Mouse (Mus musculus) heart, postnatal 36 days (tissue): Measurements from ENCODE around the gene Gm8947. TPM values are rescaled to one million over a fixed set of nuclear protein-coding genes. Genes with fewer than 3 reads are reported as not detected.
"Not testable (repeated sequence)": the region's sequence is repeated elsewhere in the genome, so short reads cannot be mapped to it uniquely, and the experiment has no call there.

ENCODE experiments used
- DNase-seq, 2 experiments: peaks; one replicate each; pipeline ENCODE4 v3.0.0; 2021 to 2022
- intact Hi-C: fragments of 180-260 bp; cut with DNase I; formaldehyde crosslinking; loops from one replicate; pipeline ENCODE4 v1.15.1; 2025
- total RNA-seq, 2 experiments: library from RNA; stranded (reverse); gene quantifications; 2 replicates each; pipeline ENCODE4 v1.2.3; 2021

Gene Gm8947
- not detected for total RNA-seq

GRCm38 (mm10) chr1:151192075-151192474 is at the start of gene Gm8947:
Gm8947 (plus strand) TSS chr1:151192376.
- DNase-seq, intact Hi-C loops: not testable (repeated sequence)

GRCm38 (mm10) chr1:151144471-151145146 is 47.6 kb upstream of the Gm8947 start:
- intact Hi-C loops, result no loop called here

DNA sequence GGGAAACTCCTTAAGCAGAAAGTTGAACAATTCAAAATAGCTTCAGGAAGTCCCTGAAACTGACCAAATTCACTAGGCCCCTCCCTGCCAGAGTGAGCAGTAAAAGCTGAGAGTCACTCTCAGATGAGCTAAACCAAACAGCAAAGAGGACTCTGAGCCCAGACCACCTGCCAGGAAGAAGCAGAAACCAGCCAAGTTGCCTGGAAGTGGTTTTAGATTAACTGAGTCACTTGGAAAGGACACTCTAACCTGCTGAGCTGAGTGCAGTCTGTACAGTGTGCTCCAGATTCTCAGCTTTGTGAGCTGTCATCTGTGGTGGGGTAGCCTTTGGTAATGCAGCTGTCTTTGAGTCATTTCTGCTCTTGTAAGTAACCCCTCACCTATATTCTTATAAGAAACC is 44.4 kb upstream of the Gm8947 start:
- intact Hi-C loops, result no loop called here
- DNase-seq, result no peak

More at GRCm38 (mm10) chr1:151144471-151145146, 47.6 kb upstream of the Gm8947 start:
- DNase-seq, result peak in 1 of 2 experiments; percentile 34

DNA sequence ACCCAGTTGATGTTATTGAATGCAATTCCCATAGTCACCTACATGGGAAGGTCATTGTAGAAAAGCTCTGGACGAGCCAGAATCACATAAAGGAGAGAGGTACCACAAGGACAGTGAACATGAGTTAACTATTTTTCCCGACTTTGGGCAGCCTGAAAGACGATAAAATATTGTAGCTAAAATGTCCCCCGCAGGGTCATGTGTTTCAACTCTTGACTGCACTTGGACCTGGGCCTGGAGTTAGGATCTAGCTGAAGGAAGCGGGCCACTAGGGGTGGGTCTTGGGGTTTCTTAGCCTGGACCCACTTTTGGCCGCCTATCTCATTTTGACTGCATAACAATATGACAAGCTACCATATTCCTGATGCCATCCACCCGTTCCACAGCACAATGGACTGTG is 42.0 kb upstream of the Gm8947 start:
- intact Hi-C loops, result no loop called here

GRCm38 (mm10) chr1:151151089-151151488 is 41.1 kb upstream of the Gm8947 start:
- no peak for DNase-seq
- intact Hi-C loops, result no loop called here

More for the DNA sequence above, 42.0 kb upstream of the Gm8947 start:
- DNase-seq, result no peak

- intact Hi-C loops, result no loop called here
These were observed 39.0 kb upstream of the Gm8947 start for GRCm38 (mm10) chr1:151153056-151153652.

GRCm38 (mm10) chr1:151154131-151154530 is 38.0 kb upstream of the Gm8947 start:
- intact Hi-C loops, DNase-seq: not testable (repeated sequence)

More at GRCm38 (mm10) chr1:151153056-151153652, 39.0 kb upstream of the Gm8947 start:
- DNase-seq, result no peak

DNA sequence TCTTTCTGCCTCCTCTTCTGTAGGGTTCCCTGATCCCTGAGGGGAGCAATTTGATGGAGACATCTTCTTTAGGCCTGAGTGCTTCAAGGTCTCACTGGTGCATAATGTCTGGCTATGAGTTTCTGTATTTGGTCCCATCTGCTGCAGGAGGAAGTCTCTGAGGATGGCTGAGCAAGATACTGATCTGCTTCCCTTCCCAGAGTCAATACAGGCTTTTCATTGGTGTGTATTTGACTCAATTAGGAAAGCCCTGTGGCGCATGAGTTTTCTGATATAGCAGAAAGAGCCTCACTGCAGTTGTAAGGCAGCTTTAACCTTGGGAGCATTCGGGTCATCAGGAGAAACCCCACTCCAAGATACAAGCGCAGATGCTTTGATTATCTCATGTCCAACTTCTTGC is 36.0 kb upstream of the Gm8947 start:
- no peak for DNase-seq
- intact Hi-C loops, result no loop called here

DNA sequence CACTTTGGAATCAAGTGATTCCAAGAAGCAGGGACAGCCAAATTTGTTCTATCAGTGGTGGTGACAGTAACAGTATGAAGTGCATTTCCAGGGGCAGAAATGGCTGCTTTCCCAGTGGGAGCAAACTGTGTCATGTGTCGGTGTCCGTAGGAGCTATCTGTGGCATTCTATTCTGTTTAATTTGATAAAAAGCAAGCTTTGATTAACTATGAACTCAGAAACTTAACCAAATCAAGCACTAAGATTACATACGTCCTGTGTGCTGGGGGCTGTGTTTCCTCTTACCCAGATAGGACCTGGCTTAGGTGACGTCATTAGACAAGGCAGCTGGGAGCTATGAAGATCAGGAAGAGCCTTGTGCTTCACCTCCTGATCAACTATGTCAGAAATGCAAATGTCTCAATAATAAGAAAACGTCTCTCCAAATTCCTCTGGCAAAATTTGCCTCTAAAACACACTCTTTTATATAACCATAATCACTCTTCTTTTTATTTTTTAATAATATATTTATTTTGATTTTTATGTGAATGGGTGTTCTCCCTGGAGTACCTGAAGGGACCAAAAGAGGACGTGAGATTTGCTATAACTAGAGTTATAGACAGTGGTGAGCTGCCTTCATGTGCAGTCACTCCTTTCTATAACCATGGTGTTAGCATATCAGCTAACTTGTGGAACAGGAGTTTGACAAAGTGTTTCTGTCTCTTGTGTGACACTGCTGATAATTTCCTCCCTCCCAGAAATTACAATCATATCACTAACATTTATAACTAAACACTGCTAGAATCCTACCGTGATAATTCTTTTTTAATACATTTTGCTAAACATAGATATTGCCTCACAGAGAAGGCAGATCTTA is 35.2 kb upstream of the Gm8947 start:
- DNase-seq, result no peak
- intact Hi-C loops, result no loop called here

- DNase-seq, result no peak
These were observed 34.0 kb upstream of the Gm8947 start for GRCm38 (mm10) chr1:151157963-151158856.

GRCm38 (mm10) chr1:151158857-151159510 is 33.2 kb upstream of the Gm8947 start:
- no peak for DNase-seq
- intact Hi-C loops, result no loop called here

More at GRCm38 (mm10) chr1:151157963-151158856, 34.0 kb upstream of the Gm8947 start:
- intact Hi-C loops, result no loop called here

DNA sequence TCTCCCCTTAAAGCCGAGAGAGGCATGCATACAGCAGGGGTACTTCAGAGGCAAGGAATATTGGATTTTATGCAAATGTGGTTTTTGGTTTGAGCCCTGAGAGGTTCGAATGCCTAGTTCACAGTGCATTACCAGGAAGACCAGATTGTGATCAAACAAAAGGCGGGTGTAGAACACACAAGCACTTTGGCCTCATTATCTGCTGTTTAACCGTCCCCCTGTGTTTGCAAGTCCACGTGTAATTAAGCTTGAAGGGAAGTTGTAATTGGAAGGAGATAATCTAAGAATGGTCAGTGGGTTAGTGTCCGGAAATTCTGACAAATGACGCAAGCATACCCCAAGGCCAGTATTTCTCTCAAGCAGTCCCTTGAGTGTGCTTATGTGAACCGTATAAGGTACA is 26.1 kb upstream of the Gm8947 start:
- DNase-seq, result no peak
- intact Hi-C loops, result no loop called here

DNA sequence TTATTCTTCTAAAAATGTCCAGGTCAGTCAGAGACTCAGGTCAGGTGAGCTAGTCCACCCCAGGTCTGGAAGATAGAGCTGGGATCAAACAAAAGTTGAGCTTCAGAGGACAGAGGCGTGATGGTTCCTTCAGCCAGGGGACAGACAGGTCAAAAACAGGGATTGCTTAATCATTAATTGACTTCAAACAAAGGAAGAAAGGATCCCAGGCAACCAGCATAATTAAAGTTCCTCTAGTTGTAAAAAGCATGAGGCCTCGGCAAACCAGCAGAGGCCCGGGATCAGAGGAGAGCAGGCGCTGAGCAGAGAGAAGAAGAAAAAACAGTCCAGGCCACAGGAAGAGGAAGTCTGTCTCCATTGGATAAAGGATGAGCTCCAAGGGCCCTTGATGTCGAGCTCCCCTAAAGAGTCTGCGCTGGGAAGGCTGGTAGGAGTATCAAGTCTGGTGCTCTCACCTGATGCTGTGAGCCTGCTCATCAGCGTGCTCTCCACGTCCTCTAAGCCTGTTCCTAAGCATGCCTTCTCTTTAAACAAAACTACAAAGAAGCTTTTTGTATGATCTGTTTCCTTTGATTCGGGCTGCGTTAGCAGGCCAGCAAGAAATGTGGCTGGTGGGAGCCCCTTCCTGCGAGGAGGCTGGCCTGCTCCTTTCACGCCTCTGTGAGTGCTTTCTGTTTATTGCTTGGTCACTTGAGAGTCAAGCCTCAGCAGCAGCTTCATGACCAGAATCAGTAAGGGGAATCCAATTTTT is 24.7 kb upstream of the Gm8947 start:
- intact Hi-C loops, result no loop called here

GRCm38 (mm10) chr1:151168637-151169036 is 23.5 kb upstream of the Gm8947 start:
- intact Hi-C loops, result no loop called here
- no peak for DNase-seq

More for the DNA sequence above, 24.7 kb upstream of the Gm8947 start:
- no peak for DNase-seq

DNA sequence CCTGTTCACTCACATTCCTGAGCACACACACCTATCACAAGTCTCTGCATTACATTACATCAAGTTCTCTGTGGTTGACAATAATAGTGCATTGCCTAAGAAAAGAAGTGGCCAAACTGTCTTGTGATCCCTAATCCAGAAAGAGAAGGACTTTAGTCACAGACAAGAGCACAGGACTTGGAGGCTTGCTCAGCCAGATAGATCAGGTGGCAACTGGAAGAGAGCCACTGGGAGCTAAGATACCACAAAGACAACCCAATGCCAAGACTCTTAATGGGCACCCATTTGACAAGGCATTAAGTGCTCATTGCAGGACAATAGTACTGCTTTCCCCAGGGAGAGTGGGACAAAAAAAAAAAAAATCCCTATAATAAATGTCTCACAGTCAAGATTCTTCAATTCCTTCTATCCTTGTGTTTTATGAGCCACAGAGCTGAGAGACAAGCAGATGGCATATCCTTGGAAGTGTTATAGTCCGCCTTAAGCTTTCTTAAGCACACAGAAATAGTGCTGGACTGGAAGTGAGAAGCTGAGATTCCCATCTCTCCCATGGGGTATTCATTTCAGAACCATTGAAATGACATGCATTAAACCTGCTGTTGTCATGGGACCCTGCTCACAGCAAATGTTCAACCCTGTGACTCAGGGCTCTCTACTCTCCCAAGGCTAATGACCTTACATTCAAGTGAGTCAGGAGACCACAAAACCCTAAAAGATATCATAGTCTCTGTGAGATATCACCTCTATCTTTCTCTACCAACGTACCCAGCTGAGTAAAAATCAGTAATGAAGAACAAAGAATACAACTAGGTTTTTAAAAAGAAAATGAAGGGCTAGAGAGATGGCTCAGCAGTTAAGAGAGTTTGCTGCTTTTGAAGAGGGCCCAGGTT is 20.4 kb upstream of the Gm8947 start:
- DNase-seq, result peak; percentile 27 to 48

DNA sequence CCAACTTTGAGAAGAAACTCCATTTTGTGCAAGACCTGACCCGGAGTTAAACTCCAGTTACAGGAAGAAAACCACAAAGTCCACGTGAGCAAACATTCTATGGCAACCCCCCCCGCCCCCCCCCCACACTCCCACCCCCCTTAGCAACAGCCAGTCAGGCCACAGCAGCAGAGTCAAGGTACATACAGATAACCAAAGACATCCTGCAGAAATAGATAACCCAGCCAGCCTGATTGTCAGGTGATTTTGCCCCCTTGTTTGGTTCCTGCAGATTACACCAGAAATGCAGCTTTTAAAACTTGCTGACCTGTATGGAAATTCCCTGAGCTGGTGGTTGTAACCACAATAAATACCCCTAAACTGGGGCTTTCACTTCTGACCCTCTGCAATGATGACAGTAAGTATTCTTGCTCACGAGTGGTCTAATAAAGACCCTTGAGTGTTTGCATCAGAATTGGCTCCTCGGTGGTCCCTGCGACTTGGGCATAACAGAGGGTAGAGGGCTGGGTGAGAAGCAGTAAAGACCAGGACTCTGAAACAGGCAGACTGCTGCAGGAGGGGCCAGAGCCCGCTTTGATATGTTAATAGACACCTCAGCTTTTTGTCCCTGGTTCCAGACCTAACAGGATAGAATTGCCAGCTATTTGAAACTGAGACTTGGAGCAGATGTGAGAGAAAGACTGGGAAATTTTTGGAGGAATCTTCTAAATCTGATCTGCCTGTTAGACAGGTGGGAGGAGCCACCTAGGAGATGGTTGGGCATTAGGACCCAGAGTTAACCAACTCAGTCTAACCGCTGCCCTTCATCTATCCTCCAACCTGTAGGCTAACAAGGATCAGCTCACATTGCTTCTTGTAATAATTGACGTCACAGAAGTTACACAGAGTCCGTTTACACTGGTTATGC is 14.9 kb upstream of the Gm8947 start:
- no peak for DNase-seq
- intact Hi-C loops, result loop anchor here (5.0 kb wide), 1 partner anchor 165 kb away; the partner anchor contains the start of gene Ivns1abp

More for the DNA sequence above, 20.4 kb upstream of the Gm8947 start:
- intact Hi-C loops, result loop anchor here (5.0 kb wide), 1 partner anchor 75 kb away; no protein-coding TSS in a partner anchor

- intact Hi-C loops, result loop anchor here (5.0 kb wide), 1 partner anchor 164 kb away; the partner anchor contains the start of gene Ivns1abp
These were observed 14.3 kb upstream of the Gm8947 start for GRCm38 (mm10) chr1:151177937-151178271.

More at GRCm38 (mm10) chr1:151177937-151178271, 14.3 kb upstream of the Gm8947 start:
- no peak for DNase-seq
